8 mouse cellular contexts compared by ENCODE assay signal in the genomic region with DNA sequence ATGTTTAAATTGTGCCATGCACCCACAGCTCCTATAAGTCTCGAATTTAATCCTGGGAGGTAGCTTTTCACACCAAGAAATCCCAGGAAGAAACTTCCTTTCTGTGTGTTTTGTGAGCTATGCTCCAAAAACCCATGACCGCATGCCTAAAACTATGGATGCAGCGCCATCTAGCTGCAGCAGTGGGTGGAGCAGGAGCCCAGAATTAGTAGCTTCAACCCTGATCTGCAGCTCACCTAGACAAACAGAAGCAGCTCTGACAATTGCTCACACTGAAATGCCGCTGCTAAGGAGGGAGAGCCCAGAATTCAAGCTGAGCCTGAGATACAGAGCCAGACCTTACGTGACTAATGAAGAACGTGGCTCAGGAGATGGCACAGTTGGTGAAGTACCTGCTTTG.
A peak's percentile ranks its signal among the peaks of the same experiment; 100 is the strongest.
DNase-seq lines count a peak whose midpoint lies in the region; ATAC-seq and TF ChIP-seq lines count a peak whose summit lies in the region.

No protein-coding gene starts in this region.

- no peaks in the 10 kb centered on the region for H3K79me2 ChIP-seq in heart, adult 2 months (replicated peaks; ENCODE audit: control insufficient read depth, insufficient read depth, low read length)

- H3K9me3 ChIP-seq in kidney, embryonic 14.5 days (ENCODE audit: control insufficient read depth, low read length) = no peaks in the 10 kb centered on the region
- no peaks in the 10 kb centered on the region for H3K9me3 ChIP-seq in limb, embryonic 11.5 days (ENCODE audit: control insufficient read depth, low read length)

- TF ChIP-seq CTCF in heart, adult 2 months (IDR thresholded peaks at IDR 0.05) = peak; percentile 98

- H3K4me2 ChIP-seq in kidney, embryonic 14.5 days (replicated peaks; ENCODE audit: low read depth, low read length) = no peak overlapping the region
- no peak overlapping the region for H3K4me2 ChIP-seq in limb, embryonic 11.5 days (ENCODE audit: low read depth, severe bottlenecking)

- H3K4me1 ChIP-seq in heart, adult 2 months (ENCODE audit: control insufficient read depth, insufficient read depth, low read length) = peaks cover 1% of the 10 kb centered on the region; the same call in 1 of the 2 replicates
- no peaks in the 10 kb centered on the region for H3K4me1 ChIP-seq in kidney, embryonic 14.5 days (ENCODE audit: control insufficient read depth, insufficient read depth, low read length)
- H3K4me1 ChIP-seq in limb, embryonic 11.5 days (ENCODE audit: control insufficient read depth, insufficient read depth, low read length) = peaks cover 7% of the 10 kb centered on the region; the same call in 1 of the 2 replicates

- intact Hi-C loops in heart, adult 2 months (cut with DNase I) = loop anchor here (2.0 kb wide), 2 partner anchors 1141 to 1325 kb away; no protein-coding TSS in a partner anchor

- 0 out of 2 replicates have a peak, but pooled peaks have one; percentile 72 for TF ChIP-seq EP300 in heart, adult 2 months (IDR thresholded peaks at IDR 0.05; ENCODE audit: insufficient read depth, low read depth, low read length)

- H3K27me3 ChIP-seq in heart, adult 2 months (ENCODE audit: control insufficient read depth, insufficient read depth, low read length) = no peaks in the 10 kb centered on the region; the same call in 1 of the 2 replicates
- no peaks in the 10 kb centered on the region for H3K27me3 ChIP-seq in kidney, embryonic 14.5 days (ENCODE audit: control insufficient read depth, insufficient read depth, low read length)
- H3K27me3 ChIP-seq in limb, embryonic 11.5 days (ENCODE audit: control insufficient read depth, insufficient read depth, low read length) = no peaks in the 10 kb centered on the region

- no peak overlapping the region for H3K27ac ChIP-seq in heart, adult 2 months
- H3K27ac ChIP-seq in kidney, embryonic 14.5 days (ENCODE audit: low read depth, low read length) = no peak overlapping the region
- H3K27ac ChIP-seq in limb, embryonic 11.5 days (replicated peaks; ENCODE audit: low read depth, low read length) = no peak overlapping the region

- H3K4me3 ChIP-seq in heart, adult 2 months = no peak overlapping the region
- no peak overlapping the region for H3K4me3 ChIP-seq in kidney, embryonic 14.5 days (ENCODE audit: low read length)
- H3K4me3 ChIP-seq in limb, embryonic 11.5 days (ENCODE audit: low read depth, low read length) = no peak overlapping the region

- TF ChIP-seq POLR2A in heart, adult 2 months (IDR thresholded peaks at IDR 0.05; ENCODE audit: insufficient read depth, low read depth, low read length) = no peak

- DNase-seq in 3134 (ENCODE audit: extremely low read depth, insufficient read length, low spot score) = peak; percentile 23
- peak; percentile 86 for DNase-seq in adrenal gland, postnatal 14 days
- DNase-seq in embryo, embryonic 9.5 days (ENCODE audit: extremely low spot score) = peak; percentile 86
- peak; percentile 64 to 84 for DNase-seq in heart, adult 2 months
- peak; percentile 92 for DNase-seq in limb, embryonic 11.5 days (ENCODE audit: low spot score)
- DNase-seq in naive thymus-derived CD4-positive, alpha-beta T cell, adult 2 months (ENCODE audit: low read depth) = peak; percentile 44
- DNase-seq in spleen, postnatal 4 days (ENCODE audit: low spot score in 2 of 2) = peak; percentile 36 to 78

- ATAC-seq in kidney, embryonic 14.5 days (ENCODE audit: low FRiP score, low TSS enrichment) = 0 out of 2 replicates have a peak, but pooled peaks have one; percentile 16
- peak; percentile 32; the same call in 1 of the 2 replicates for ATAC-seq in limb, embryonic 11.5 days (ENCODE audit: insufficient number of reproducible peaks, low FRiP score, low TSS enrichment, low read depth)

- H3K9ac ChIP-seq in heart, adult 2 months (ENCODE audit: low read depth, low read length) = no peak overlapping the region
- H3K9ac ChIP-seq in kidney, embryonic 14.5 days (ENCODE audit: low read depth, low read length) = no peak overlapping the region
- H3K9ac ChIP-seq in limb, embryonic 11.5 days (ENCODE audit: low read length) = no peak overlapping the region

- no peaks in the 10 kb centered on the region for H3K36me3 ChIP-seq in heart, adult 2 months (ENCODE audit: control insufficient read depth, insufficient read depth, low read length)
- H3K36me3 ChIP-seq in kidney, embryonic 14.5 days (ENCODE audit: control insufficient read depth, insufficient read depth, low read length) = no peaks in the 10 kb centered on the region
- no peaks in the 10 kb centered on the region for H3K36me3 ChIP-seq in limb, embryonic 11.5 days (ENCODE audit: control insufficient read depth, insufficient read depth, low read length)

- 3% methylated on average over 6 of the region's 6 CpGs for WGBS in heart, adult 2 months
- WGBS in kidney, embryonic 14.5 days = 5% methylated on average over 6 of the region's 6 CpGs
- WGBS in limb, embryonic 11.5 days = 7% methylated on average over 6 of the region's 6 CpGs

Comparison
In these comparisons a context has a peak if more than half of its experiments do, and no peak if none do; other contexts are left out.
1. DNase-seq: peak in every context shown above with its lines; median percentile 92 in limb, embryonic 11.5 days; 86 in adrenal gland, postnatal 14 days; 86 in embryo, embryonic 9.5 days; 74 in heart, adult 2 months; 57 in spleen, postnatal 4 days; 44 in naive thymus-derived CD4-positive, alpha-beta T cell, adult 2 months; 23 in 3134.